Mouse (Mus musculus): ENCODE measurements around the gene Pgp.
A peak's percentile ranks its signal among the peaks of the same experiment; 100 is the strongest.

The Pgp gene

DNA sequence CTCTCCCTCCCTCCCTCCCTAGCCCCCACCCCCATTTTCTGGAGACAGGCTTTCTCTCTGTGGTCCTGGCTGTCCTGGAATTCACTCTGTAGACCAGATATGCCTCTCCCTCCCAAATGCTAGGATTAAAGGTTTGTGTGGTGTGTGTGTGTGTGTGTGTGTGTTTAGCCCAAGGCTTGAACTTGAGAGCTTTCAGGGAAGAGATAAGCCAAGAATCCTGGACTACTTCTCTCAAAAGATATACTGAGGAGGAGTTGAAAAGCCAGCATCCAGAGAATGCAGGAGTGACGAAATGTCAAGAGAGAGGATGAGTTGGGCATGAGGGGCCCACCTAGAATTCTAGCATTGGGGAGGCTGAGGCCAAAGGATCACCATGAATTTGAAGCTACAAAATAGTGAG lies 7.3 kb upstream of the Pgp start:
- DNase-seq: no peak

DNA sequence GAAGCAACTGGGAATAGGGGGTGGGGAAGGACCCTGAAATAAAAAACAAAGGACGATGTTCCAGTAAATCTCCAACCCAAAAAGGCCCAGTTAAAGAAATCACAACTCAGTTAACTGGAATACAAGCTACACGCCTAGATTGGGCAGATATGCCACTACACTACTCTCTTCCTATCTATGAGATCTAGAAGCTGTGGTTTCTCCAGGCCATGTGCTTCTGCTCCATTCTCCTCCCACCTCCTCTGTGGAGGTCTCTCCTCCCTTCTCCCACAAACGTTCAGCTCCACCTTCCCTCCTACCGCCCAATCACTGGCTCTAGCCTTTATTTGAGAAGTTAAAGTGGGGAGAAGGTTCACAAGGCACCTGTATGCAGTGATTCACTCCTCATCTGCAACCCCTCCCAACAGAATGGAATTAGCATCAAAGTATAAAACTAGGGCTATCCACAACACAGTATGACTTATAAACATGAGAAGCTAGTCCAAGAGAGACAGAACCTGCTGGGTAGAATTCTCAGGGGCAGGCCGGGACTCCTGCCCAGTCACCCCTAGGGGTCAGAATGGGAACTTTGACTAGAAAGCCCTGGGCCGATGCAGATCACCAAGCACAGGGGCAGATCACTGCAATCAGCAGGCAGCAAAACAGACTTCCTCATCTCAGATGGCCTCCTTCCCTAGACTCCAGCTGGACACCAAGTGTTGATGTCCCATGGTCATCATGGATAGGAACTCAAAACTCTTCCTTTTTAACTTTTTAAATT lies 6.6 kb upstream of the Pgp start:
- no peak for DNase-seq

DNA sequence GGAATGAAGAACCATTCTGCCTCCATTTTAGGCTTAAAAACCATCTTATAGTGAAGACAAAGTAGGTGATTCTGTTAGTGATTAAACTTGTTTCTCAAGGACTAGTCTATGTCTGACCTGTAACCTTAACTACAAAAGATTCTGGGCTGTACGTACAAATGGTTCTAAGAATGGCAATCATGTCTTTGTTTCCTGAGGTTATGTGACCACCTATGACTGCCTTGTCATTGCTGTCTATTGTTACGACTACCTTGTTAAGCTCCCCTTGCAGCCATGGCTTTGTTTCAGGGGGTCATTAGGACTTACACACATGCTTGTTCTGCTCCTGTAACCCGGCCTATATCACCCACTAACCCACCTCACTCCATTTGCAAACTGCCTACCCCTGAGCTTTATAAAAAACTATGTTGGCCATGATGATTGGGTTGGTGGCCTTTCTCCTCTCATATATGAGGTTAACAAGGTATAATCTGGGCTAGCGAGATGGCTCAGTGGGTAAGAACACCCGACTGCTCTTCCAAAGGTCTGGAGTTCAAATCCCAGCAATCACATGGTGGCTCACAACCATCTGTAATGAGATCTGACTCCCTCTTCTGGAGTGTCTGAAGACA lies 1.5 kb upstream of the Pgp start:
- no peak for DNase-seq

DNA sequence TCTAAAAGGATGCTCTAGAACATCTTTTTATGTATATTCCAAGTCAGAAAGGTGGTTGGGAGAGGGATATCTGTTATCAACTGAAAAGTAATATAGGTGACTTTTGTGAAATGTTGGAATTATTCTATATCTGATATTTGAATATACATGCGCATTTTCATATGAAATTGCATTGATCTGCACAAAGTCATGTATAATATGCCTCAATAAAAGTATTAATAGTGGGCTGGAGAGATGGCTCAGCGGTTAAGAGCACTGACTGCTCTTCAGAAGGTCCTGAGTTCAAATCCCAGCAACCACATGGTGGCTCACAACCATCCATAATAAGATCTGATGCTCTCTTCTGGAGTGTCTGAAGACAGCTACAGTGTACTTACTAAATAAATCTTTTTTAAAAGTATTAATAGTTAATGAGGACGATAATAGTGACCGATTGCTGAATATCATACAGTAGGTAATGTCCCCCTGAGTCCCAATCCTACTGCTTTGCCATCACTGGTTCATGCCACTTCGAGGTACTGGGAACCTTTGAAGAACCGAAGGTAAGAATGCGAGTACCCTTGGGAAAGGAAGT lies 769 bp upstream of the Pgp start:
- no peak for DNase-seq

DNA sequence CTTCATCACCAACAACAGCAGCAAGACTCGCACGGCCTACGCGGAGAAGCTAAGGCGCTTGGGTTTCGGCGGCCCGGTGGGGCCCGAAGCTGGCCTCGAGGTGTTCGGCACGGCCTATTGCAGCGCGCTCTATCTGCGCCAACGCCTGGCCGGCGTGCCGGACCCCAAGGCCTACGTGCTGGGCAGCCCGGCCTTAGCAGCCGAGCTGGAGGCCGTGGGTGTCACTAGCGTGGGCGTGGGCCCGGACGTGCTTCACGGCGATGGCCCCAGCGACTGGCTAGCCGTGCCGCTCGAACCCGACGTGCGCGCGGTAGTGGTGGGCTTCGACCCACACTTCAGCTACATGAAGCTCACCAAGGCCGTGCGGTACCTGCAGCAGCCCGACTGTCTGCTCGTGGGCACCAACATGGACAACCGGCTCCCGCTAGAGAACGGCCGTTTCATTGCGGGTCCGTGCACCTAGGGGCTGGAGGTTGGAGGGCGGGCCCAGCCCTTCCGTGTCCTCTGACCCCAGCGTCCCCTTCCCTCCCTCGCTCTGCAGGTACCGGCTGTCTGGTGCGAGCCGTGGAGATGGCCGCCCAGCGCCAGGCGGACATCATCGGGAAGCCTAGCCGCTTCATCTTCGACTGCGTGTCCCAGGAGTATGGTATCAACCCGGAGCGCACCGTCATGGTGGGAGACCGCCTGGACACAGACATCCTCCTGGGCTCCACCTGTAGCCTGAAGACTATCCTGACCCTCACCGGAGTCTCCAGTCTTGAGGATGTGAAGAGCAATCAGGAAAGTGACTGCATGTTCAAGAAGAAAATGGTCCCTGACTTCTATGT lies 722 bp downstream of the Pgp start:
- peak; percentile 53 for DNase-seq

DNA sequence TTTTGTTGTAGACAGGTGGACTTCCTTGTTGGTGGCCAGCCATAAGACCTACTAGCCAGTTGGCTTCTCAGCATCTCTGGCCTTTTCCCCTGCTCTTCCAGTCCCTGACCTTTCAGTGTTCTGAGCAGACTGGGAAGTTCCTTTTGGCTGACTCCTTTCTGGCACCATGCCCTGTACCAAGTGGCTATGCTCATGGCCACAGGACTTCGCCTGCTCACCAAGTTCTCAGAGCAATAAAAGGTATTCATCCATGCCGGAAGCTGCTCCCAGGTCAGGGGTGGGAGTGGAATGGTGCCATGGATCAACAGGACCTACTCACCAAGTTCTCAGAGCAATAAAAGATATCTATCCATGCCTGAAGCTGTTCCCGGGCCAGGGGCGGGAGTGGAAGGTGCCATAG lies 2.3 kb downstream of the Pgp start:
- DNase-seq: peak; percentile 62

DNA sequence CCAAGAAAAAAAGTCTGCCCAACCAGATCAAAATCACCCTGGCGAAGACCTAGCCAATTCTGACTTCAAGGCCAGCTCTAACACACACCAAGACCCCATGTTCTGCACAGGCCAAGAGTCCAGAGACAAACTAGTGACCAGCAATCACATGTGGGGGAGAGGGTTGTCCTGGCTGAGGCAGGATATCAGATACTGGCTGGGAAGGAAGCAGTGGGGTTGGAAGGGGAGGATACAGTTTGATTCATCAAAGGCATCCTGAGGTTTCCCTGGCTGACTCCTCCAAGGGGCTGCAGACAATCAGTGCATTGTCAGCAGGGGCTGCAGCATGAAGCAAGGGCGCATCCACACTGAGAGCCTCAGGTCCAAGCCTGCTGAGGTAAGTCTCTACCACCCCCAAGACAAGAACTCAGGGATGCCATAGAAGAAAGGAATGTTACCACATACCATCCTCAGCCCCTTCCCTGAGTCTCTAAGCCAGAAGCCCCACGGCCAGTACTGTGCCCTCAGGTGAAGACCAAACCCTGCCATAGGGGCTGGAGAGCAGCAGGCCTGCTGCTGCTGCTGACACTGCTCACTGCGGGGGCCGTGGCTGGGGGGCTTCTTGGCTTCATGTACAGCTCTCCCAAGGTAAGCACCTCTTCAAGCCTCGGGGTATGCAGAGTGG lies 3.6 kb downstream of the Pgp start, which contains the start of gene Bricd5:
Bricd5 (plus strand) TSS at position 273 of the 664 bp plus-strand sequence.
- DNase-seq: no peak

DNA sequence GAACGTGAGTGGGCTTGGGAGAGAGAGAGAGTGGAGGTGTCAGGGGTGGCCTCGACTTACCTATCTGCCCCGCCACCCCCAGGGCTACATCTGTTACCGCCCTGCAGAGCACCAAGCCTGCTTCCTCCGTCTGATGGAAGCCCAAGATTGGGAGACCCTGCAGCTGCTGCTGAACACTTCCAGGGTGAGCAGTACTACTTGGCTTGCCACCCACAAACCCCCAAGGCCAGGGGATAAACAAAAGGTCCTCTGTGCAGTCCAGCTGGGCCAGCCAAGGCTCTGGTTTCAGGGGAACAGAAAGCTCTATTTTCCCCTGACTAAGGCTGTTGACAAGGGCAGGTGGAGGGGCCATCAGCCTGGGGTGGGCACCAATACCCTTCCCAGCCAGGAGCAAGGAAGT lies 4.4 kb downstream of the Pgp start:
- DNase-seq: peak; percentile 35

DNA sequence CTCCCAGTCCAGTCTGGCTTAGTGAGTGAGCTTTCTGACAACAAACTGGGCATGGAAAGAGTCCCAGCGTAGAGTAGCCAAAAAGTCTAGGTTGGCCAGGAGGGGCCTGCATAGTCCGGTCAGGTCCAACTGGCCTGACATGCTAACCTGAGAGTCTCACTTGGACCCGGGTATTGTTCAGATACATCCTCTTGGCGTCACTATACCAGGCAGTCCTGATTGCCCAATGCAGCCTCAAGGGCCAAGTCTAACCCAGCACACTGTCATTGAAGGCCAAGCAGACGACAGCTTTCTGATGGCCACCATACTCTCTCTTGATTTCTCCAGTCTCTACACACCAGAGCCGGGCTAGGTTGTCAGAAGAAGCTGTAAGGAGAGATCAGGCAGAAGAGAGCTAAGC lies 5.4 kb downstream of the Pgp start:
- no peak for DNase-seq

DNA sequence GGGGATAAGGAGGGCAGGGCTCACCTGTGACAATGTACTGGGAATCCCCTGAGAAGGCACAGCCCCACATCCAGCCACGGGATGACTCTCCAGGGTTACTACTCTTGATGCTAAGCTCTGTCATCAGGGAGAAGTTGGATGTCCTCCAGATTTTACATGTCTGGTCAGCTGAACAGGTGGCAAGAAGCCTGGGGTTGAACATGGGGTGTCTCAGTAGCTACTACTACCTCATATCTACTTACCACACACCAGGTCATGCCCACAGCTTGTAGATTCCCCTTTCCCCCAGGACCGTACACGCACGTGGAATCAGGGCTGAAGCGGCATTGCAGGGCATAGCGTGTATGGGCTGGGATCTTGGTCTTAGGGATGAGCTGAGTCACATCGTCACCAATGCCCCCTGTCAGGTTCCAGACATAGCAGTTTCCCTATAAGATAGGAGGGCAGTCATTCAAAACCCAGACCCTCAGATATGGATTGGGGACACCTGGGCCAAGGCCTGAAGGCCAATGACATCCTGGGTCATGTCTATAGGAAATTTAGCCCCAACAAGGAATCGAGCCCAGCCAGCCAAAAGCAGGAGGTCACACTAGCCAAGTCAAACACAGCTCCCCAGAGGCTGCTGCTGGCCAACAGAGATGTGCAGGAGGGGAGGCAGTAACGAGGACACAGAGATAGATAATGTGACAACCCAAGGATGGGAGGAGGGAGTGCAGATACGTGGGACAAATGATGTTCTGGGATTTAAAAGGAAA lies 6.0 kb downstream of the Pgp start:
- DNase-seq: no peak

DNA sequence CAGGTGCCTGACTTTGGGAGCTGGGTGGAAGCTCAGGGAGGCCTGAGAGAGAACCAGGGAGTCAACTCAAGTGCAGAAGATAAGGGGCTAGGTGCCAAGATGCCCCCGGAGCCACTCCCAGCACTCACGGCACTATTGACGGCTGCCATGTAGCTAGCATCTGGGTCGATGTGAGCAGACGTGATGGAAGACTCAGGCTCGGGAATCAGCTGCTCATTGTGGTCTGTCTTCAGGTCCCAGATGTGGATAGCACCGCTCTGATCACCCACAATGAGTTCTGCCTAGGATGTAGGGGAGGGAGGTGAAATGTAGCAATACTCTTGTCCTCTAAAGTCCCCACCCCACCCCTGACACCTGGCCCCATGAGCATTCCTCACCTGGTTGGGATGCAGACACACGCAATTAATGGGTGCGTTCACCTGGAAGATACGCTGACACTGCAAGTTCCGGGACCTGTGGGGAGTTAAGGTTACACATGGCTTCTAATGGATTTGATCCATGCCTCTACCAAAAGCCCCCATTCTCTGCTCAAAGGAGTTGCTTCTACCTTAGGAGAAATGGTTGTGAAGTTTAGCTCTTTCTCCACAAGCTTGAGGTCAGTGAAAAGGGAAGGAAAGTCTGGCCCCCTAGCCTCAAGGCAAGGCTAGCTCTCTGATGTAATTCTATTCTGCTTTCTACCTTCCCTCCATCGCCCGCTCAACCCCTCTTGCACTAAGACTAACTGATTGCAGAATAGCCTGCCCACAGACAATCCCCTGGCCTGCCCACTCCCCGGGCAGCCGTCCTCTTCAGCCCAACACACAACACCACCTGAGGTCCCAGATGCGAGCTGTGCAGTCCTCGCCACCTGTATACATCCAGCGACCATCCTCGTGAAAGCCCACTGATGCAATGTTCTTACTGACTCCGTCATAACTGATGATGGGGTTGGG lies 7.1 kb downstream of the Pgp start:
- DNase-seq: peak; percentile 42

DNA sequence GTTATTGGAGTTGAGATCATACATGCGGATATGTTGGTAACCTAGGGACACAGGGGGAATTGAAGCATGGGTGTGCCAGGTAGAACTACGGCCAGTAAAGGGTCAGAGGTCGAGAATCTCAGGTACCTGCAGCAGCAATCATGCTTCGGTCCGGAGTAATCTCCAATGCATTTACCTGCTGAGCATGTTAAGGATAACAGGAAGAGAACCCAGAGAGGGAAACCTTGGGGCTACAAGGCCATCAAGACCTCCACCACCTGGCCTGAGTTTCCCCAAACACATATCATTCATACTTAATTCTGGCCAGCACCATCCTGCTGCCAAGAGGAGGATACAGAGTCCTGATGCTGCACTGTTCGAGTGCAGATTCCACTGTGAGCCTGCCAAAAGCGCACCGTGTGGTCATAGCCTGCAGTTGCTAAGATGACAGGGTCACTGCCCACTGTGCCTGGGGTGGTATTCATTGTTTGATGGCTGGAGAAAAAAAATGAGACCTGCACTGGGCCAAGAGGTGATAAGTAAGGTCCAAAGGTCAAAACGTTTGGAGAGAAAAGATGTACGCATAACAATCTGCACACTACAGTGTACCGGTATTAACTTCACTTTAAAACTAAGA lies 7.9 kb downstream of the Pgp start:
- DNase-seq: peak; percentile 48

DNA sequence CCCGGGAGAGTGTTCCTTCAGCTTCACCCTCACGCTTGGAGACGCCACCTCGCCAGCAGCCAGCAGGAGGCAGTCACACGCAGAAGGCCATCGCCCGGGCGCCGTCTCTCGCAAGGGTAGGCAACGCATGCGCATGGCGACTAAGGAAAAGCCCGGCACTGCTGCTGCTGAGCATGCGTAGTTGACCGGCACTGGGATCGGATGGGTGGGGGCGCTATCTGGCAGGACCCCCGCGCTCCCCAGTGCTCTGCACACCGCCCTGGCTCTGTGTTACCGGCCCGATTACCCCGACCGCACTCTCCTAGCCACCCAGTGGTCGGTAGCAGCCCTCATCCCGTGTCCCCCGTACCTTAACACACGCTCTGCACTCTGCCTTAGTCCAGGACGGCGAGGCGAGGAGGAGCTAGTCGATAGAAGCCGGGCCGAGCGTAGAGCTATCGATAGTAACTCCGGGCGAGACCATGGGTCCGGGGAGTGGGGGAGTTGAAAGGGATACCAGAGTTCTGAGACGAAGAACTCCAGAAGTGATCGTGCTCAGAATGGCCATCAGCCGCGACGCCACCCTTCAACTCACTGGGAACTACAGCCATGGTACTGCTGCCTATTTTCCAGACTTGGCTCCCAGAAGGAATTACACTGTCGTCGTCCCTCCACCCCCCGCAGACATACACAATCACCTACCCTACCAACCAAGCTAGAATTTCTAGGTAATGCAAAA lies 8.6 kb downstream of the Pgp start, which contains the start of gene Mlst8:
Mlst8 (minus strand) TSS at position 416 of the 718 bp plus-strand sequence.
- peak; percentile 98 for DNase-seq

DNA sequence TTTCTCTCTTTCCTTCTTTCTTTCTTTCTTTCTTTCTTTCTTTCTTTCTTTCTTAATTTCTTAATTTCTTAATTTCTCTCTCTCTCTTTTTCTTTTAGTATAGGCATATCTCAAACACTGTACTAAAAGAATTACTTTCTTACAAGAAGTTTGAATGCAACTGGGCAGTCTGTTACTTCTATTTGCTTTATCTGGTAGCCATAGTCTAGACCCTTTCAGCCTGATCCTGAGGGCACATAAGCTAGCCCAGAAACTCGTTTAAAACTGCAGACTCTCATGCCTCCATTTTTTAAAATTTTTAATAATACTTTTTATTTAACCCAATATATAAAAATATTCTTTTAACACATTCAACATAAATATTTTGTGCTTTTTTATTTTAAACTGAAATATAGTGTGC lies 9.2 kb downstream of the Pgp start:
- DNase-seq: no peak

DNA sequence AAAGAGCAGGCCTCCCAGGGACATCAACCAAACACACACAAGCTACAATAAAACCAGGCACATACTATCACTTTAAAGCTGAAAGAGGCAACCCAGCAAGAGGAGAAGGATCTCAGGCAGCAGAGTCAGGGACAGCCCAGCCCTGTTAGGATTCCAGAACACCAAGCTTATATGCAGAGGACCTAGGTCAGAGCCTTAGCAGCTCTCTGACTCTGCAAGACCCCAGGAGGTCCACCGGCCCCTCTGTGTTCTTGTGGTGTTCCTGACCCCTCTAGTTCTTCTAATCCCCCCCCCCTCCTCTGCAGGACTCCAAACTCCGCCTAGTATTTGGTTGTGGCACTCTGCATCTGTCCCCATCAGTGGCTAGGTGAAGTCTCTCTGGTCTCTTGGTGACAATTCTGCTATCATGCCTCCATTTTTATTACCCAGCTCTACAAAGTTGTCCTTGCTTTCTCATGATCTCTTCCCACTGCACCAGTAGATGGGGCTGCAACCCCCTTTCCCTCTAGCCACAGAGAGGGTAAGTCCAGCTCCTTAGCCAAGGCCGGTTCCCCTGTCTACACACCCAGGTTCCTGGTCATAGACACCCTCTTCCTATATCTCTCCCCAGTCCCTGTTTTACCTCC lies 10.1 kb downstream of the Pgp start:
- no peak for DNase-seq

DNA sequence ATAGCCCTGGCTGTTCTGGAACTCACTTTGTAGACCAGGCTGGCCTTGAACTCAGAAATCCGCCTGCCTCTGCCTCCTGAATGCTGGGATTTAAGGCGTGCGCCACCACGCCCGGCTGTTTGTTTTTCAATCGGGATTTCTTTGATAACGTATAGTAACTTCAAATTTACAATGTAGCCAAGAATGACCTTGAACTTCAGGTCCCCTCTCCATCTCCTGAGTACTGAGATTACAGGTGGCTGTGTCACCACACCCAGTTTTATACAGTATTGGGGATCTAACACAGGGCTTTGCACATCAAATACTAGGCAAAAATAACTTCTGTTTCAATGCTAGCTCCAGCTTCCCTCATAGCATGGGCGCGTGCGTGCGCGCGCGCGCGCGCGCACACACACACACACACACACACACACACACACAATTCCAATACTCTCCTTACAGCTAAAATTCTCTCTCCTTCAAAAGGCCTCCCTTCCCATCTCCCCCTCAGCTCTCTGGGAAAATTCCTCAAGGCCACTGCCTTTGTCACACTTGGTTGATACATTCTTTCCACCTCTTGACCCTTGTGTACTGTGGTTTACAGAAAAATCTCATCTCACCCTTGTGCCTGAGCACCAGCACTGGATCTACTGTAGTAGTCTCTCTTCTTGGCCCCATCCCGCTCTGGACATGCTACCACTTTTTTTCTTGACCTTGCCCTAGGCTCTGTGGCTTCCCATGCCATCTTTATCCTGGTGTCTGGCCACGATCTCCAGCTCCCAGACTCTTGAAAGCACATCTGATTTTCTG lies 11.0 kb downstream of the Pgp start:
- no peak for DNase-seq

DNA sequence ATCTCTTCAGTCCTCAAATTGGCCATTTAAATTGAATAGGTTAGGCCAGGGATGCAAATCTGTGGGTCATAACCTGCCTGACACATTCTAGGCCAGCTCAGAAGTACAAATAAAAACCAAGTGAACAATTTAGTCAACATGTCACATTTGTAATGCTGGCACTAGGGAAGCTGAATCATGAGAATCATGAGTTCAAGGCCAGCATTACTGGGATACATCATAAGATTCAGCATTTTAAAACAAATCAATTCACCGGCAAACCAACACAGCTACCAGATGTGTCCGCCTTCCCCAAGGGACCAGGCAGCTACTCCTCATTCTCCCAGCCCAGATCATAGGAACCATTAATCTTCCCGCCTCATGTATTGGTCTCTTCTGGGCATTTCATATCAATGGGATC lies 13.3 kb downstream of the Pgp start:
- no peak for DNase-seq

DNA sequence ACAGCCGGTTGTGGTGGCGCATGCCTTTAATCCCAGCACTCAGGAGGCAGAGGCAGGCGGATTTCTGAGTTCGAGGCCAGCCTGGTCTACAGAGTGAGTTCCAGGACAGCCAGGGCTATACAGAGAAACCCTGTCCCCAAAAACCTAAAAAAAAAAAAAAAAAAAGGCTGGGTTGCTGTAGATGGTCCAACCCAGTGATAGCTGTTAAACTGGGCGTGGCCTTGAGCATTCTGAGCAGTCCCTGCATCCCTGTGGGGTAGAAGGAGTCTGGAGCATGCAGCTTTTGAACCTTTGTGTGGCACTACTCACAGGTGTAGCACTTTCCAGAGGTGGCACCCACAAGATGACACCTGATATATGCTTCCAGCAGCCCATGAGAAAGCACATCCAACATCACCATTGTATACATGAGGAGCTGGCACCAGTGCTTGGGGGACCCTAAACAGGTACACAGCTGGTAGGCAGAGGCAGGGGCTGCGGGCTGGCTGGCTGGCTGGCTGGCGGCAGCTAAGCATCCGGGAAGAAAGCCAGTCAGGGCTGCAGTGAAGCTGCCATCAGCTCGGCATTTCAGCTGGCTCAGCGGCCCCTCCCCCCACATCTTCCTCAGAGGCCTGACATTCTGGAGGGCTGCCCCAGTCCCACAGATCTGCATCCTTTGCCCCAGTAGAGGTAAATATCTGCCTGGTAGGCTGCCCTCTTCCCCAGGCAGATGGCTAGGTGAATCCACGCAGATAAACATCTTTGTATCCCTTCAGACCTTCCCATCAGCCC lies 15.1 kb downstream of the Pgp start:
- peak; percentile 34 for DNase-seq
